ENCODE assay signal across 15 mouse cellular contexts in genomic region chr10:83313033-83313432, GRCm38 (mm10).
"Had no signal": no experiment of that assay in that cellular context is flagged by ENCODE, and none has a peak within 500 bp of the region (broad histone marks: within the 10 kb centered on the region; RNA-seq: fewer than 3 reads in every experiment).

No protein-coding gene starts in this region.

- DNase-seq: kidney, adult 11 months; kidney, adult 9 months; kidney, postnatal 36 days; lung, postnatal 14 days; thymus, adult 2 months; thymus, postnatal 25 days had no signal

- H3K4me1 ChIP-seq: limb, embryonic 10.5 days; lung, embryonic 15.5 days; midbrain, embryonic 15.5 days; neural tube, embryonic 12.5 days had no signal

- H3K9ac ChIP-seq: liver, embryonic 15.5 days; lung, embryonic 15.5 days; midbrain, embryonic 15.5 days; neural tube, embryonic 12.5 days had no signal

- H3K36me3 ChIP-seq: limb, embryonic 10.5 days; liver, embryonic 15.5 days; lung, embryonic 15.5 days; midbrain, embryonic 15.5 days; neural tube, embryonic 12.5 days had no signal

- H3K4me2 ChIP-seq: liver, embryonic 15.5 days; lung, embryonic 15.5 days; midbrain, embryonic 11.5 days; midbrain, embryonic 15.5 days; neural tube, embryonic 12.5 days had no signal

- H3K27me3 ChIP-seq: liver, embryonic 15.5 days; lung, embryonic 15.5 days; midbrain, embryonic 15.5 days; neural tube, embryonic 12.5 days had no signal

- H3K27ac ChIP-seq: kidney, postnatal 0 days; layer of hippocampus, adult 2 months; limb, embryonic 10.5 days; liver, embryonic 15.5 days; lung, embryonic 15.5 days; macrophage; midbrain, embryonic 15.5 days; neural tube, embryonic 12.5 days had no signal

- ATAC-seq: midbrain, embryonic 15.5 days had no signal

- H3K4me3 ChIP-seq: layer of hippocampus, adult 2 months; limb, embryonic 10.5 days; liver, embryonic 15.5 days; lung, embryonic 15.5 days; midbrain, embryonic 15.5 days; neural tube, embryonic 12.5 days had no signal

- H3K9me3 ChIP-seq: limb, embryonic 10.5 days; liver, embryonic 15.5 days; lung, embryonic 15.5 days; midbrain, embryonic 15.5 days had no signal
